ENCODE assay signal across 19 mouse cellular contexts in genomic region chr2:60203733-60204132, GRCm38 (mm10).
"Had no signal": no experiment of that assay in that cellular context is flagged by ENCODE, and none has a peak within 500 bp of the region (broad histone marks: within the 10 kb centered on the region; RNA-seq: fewer than 3 reads in every experiment).

No protein-coding gene starts in this region.

- DNase-seq: kidney, adult 18-20 months; kidney, adult 9 months; kidney, postnatal 14 days; kidney, postnatal 4 days; layer of hippocampus, adult 9-11 months; lung, embryonic 14.5 days; lung, postnatal 36 days; retina, postnatal 1 day; right cerebral cortex, postnatal 25 days; thymus, adult 18-20 months; thymus, postnatal 36 days had no signal

- H3K36me3 ChIP-seq: midbrain, embryonic 12.5 days; midbrain, embryonic 15.5 days; neural tube, embryonic 12.5 days had no signal

- H3K9me3 ChIP-seq: midbrain, embryonic 12.5 days; midbrain, embryonic 15.5 days; neural tube, embryonic 12.5 days; neural tube, embryonic 15.5 days had no signal

- H3K9ac ChIP-seq: lung, embryonic 14.5 days; midbrain, embryonic 12.5 days; midbrain, embryonic 15.5 days; neural tube, embryonic 12.5 days; neural tube, embryonic 15.5 days had no signal

- H3K4me2 ChIP-seq: lung, embryonic 14.5 days; midbrain, embryonic 12.5 days; midbrain, embryonic 15.5 days; neural tube, embryonic 12.5 days; neural tube, embryonic 15.5 days had no signal

- H3K27ac ChIP-seq: layer of hippocampus, adult 2 months; left cerebral cortex, adult 2 months; midbrain, embryonic 12.5 days; midbrain, embryonic 15.5 days; neural tube, embryonic 12.5 days; neural tube, embryonic 15.5 days had no signal

- H3K4me3 ChIP-seq: layer of hippocampus, adult 2 months; left cerebral cortex, adult 2 months; midbrain, embryonic 12.5 days; midbrain, embryonic 15.5 days; neural tube, embryonic 12.5 days; neural tube, embryonic 15.5 days had no signal

- ATAC-seq: inflammation-experienced regulatory T-cells, adult 6 months; lung, postnatal 0 days; midbrain, embryonic 15.5 days had no signal

- H3K27me3 ChIP-seq: midbrain, embryonic 15.5 days had no signal
